Mouse (Mus musculus) testis, adult 2 months (tissue): Measurements from ENCODE around the gene Ccl26.

Source experiments
- CTCF ChIP-seq: fragments of 200-500 bp; IDR thresholded peaks from 2 replicates; pipeline ENCODE4 v1.5.1; 2012; ENCODE audit warnings: low read depth, mild to moderate bottlenecking, inconsistent platforms, low read length, moderate library complexity; ENCODE audit not compliant: control insufficient read depth, insufficient read depth, insufficient replicate concordance
- POLR2A ChIP-seq: fragments of 200-500 bp; IDR thresholded peaks from 2 replicates; pipeline ENCODE4 v1.6.1; 2012; ENCODE audit warnings: low read depth, mild to moderate bottlenecking, inconsistent platforms, low read length, moderate library complexity; ENCODE audit not compliant: control insufficient read depth

DNA sequence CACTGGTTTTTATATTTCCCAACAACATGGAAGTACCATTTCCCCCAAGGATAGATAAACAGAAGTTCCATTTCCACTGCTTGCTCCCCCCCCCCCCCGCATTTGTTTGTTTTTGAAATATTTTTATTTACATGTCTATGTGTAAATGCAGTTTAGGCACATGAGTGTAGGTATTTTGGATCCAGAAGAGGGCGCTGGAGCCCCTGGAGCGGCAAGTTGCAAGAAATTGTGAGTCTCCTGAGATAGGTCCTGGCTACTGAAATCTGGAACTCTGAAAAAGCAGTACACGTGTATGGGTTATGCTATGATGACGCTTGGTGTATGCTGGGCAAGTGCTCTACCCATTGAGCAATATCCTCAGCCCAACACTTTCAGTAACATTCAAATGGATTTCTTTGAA is 52.3 kb downstream of the Ccl26 start:
- TF ChIP-seq POLR2A, result no peak
- TF ChIP-seq CTCF, result no peak
